Mouse (Mus musculus) megakaryocyte, embryonic 14.5 days (primary cell): ENCODE data around the gene Mrpl27. TPM values are rescaled to one million over a fixed set of nuclear protein-coding genes. Genes with fewer than 3 reads are reported as not detected.
"Not testable (repeated sequence)": the region's sequence is repeated elsewhere in the genome, so short reads cannot be mapped to it uniquely, and the experiment has no call there.

ENCODE experiments used
- H3K27me3 ChIP-seq: replicated peaks from 2 replicates; pipeline ENCODE3; 2012; ENCODE audit warnings: inconsistent platforms
- H3K36me3 ChIP-seq: replicated peaks from 2 replicates; pipeline ENCODE3; 2012; ENCODE audit warnings: low read length, inconsistent platforms, mixed read lengths
- H3K4me1 ChIP-seq: 2 replicates; pipeline ENCODE4 v1.6.1; 2012; ENCODE audit warnings: inconsistent platforms
- H3K4me3 ChIP-seq: replicated peaks from 2 replicates; pipeline ENCODE3; 2012; ENCODE audit warnings: moderate library complexity, mild to moderate bottlenecking, inconsistent platforms
- H3K9me3 ChIP-seq: 2 replicates; pipeline ENCODE4 v1.6.1; 2012; ENCODE audit warnings: inconsistent platforms
- FLI1 ChIP-seq: IDR thresholded peaks from 2 replicates; pipeline ENCODE4 v1.6.1; 2012; ENCODE audit warnings: low read length, inconsistent platforms, mixed read lengths
- GATA1 ChIP-seq: IDR thresholded peaks from 3 replicates; pipeline ENCODE4 v1.6.1; 2012; ENCODE audit warnings: mixed read lengths, low read length, inconsistent platforms, borderline replicate concordance
- polyA plus RNA-seq: library from polyadenylated mRNA; stranded (reverse); fragments of >175 nt; gene quantifications from 2 replicates; pipeline ENCODE4 v1.2.3, GENCODE M21; 2012; ENCODE audit warnings: low replicate concordance; ENCODE audit not compliant: insufficient read depth

The Mrpl27 gene
- polyA plus RNA-seq, 1 experiment = 93.0 TPM

DNA sequence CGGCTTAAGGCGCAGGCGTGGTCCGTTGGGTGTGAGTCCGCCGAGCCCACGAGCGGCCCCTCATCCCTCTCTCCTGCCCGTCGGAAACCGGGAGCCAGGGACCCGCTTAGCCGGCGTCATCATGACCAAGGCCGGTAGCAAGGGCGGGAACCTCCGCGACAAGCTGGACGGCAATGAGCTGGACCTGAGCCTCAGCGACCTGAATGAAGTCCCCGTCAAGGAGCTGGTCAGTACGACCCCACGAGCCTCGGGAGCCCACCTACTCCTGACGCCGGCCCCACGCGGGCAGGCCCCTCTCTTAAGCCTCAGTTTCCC is 23.7 kb upstream of the Mrpl27 start:
- H3K36me3 ChIP-seq = peaks cover 38% of the 10 kb centered on the region
- TF ChIP-seq FLI1 (no peak), GATA1 (no peak)
- peak overlapping the region; percentile 99 for H3K4me3 ChIP-seq
- H3K4me1 ChIP-seq = peaks cover 33% of the 10 kb centered on the region
- H3K9me3 ChIP-seq = no peaks in the 10 kb centered on the region
- H3K27me3 ChIP-seq = no peaks in the 10 kb centered on the region

DNA sequence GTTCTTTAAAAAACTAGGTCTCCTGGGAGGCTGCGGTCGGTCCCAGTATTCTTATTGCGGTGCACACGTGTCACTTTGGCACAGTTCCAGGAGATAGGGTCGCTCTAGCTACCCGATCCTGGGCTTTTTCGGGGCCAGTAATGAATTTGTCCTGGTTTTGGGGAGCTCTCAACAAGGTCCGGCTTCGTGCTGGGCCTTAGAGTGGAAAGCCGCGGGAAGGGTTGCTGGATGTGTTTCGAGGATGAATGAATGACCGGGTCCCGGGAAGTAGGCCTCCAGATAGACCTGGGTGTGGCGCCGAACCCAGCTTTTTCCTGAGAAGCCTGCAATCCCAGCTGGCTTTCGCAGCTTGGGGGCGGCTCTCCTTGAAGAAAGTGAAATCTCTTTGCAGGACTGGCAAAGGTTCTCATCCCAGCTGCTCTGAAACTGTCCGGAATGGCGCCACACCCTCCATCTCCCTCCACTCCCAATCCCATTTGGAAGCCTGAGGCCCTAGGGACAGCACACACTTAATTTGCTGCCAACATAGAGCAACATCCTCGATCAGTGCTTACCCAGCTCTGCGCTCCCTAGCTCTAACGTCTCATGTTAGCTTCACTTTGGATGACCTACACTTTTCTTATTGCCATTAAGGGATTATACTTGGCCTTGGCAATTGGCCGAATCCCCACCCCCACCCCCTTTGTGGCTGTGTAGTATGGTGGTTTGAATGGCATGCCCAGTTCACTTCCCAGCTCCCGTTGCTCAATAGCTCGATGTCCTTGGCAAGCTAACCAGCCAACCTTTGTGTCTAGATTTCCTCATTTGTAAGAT is 23.2 kb upstream of the Mrpl27 start:
- Histone ChIP-seq H3K4me3 (peak overlapping the region; percentile 99), H3K27me3 (no peaks in the 10 kb centered on the region), H3K9me3 (no peaks in the 10 kb centered on the region), H3K36me3 (peaks cover 44% of the 10 kb centered on the region), H3K4me1 (peaks cover 37% of the 10 kb centered on the region)
- TF ChIP-seq FLI1 = no peak
- no peak for TF ChIP-seq GATA1

DNA sequence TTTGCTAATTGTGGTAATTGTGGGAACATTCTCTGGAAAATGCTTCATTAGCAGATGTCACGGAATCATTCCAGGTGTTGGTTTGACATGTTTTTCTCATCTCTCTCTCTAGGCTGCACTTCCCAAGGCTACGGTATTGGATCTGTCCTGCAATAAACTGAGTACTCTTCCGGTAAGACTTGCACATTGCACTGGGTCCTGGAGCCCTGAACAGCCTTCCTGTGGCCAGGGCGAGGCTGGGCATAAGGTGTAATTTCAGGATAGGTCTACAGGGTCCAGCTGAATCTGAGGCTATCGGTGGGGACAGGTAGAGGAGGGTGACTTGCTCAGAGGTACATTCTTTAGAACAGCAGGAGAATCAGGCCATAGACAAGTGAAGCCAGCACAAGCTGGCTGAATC is 21.6 kb upstream of the Mrpl27 start:
- Histone ChIP-seq H3K4me1 (peaks cover 50% of the 10 kb centered on the region), H3K27me3 (no peaks in the 10 kb centered on the region), H3K36me3 (peaks cover 59% of the 10 kb centered on the region), H3K4me3 (no peak overlapping the region), H3K9me3 (no peaks in the 10 kb centered on the region)
- TF ChIP-seq GATA1 = no peak
- no peak for TF ChIP-seq FLI1

DNA sequence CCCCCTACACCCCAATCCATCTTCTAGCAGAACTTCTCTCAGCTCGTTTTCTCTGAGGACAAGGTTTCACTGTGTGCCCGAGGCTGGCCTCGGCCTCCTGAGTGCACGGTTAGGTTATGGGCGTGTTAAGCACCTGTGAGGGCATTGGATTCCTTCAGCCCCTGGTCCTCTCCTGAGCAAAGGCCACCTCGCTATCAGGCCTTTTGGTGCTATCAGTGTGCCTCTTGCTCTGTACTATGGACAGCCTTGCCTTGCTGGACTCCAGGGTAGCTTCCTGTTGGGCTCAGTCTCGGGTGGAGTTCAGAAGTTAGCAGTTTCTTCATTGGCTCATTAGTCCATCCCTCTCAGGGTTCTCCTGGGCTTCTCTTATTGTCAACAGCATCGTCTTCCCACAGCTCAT is 20.6 kb upstream of the Mrpl27 start:
- H3K27me3 ChIP-seq = no peaks in the 10 kb centered on the region
- no peak for TF ChIP-seq GATA1
- peaks cover 69% of the 10 kb centered on the region for H3K36me3 ChIP-seq
- H3K4me3 ChIP-seq = no peak overlapping the region
- H3K4me1 ChIP-seq = peaks cover 50% of the 10 kb centered on the region
- no peaks in the 10 kb centered on the region for H3K9me3 ChIP-seq

DNA sequence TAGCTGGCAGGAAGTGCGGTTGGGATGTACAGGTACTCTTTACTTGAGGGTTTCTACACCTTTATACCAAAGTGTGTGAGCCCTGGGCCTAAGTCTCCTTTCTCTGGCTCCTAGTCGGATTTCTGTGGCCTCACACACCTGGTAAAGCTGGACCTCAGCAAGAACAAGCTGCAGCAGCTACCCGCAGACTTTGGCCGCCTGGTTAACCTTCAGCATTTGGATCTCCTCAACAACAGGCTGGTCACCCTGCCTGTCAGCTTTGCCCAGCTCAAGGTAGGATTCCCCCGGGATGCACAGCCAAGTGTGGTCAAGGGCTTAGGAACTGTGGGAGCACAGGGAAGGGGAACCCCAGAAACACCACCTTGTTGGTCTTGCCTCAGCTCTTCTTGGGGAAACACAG is 19.1 kb upstream of the Mrpl27 start:
- Histone ChIP-seq H3K27me3 (no peaks in the 10 kb centered on the region), H3K4me1 (peaks cover 47% of the 10 kb centered on the region)

DNA sequence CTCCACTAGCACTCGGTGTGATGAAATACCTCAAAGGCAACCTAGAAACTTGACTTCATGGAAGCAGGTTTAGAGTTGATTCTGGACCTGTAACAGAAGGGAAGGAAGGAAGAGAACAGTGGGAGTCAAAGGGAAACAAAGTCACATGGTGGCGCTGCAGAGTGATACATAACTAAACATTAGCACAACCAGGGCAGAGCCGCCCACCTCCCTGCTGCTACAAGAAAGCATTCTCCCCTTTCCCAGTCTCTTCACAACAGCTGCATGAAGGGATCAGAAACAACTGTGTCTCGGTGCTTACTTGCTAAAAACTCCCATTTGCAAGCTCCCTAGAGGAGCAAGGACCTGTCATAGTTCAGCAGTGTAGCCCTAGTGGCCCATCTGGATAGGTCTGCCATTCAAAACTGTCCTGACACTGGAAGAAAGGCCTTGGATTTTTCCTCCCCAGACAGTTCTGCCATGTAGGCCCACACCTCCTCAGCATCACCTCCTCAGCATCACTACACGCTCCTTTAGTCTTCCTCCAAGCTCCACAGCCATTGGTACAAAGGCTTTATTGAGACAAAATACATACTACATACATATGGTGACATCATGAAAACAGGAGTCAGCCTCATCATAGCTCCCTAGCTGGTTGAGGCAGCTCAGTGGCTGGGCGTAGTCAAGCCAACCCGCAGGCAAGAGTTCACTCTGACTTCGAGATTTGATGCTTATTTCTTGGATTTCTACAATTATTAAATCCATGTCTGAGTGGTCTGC is 8.9 kb upstream of the Mrpl27 start:
- Histone ChIP-seq H3K4me3 (no peak overlapping the region), H3K9me3 (no peaks in the 10 kb centered on the region), H3K27me3 (no peaks in the 10 kb centered on the region), H3K36me3 (peaks cover 95% of the 10 kb centered on the region), H3K4me1 (0 out of 2 replicates have a peak, but pooled peaks cover 3% of the 10 kb centered on the region)
- no peak for TF ChIP-seq GATA1
- TF ChIP-seq FLI1 = no peak

More for the DNA sequence above, 19.1 kb upstream of the Mrpl27 start:
- Histone ChIP-seq H3K9me3 (no peaks in the 10 kb centered on the region), H3K36me3 (peaks cover 84% of the 10 kb centered on the region), H3K4me3 (no peak overlapping the region)
- TF ChIP-seq FLI1 (no peak), GATA1 (no peak)

DNA sequence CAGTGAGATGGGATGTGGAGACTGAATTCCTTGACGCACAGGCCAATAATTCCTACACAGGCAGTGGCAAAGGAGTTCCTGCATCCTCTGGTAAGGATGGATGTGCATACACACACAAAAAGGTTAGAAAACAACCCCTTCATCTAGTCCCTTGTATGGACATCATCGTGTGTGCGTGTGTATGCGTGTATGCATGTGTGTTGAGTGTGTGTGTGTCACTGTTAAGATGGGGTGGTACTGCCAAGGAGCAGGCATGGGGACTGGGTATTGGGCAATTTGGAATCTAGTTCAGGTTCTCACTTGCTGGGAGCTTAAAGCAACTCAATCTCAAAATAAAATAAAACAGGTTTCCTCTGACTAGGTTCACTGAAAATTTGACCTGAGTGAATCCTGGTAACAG is 7.1 kb upstream of the Mrpl27 start:
- H3K27me3 ChIP-seq = no peaks in the 10 kb centered on the region
- H3K9me3 ChIP-seq = no peaks in the 10 kb centered on the region
- H3K36me3 ChIP-seq = peaks cover 93% of the 10 kb centered on the region
- 0 out of 2 replicates have a peak, but pooled peaks cover 3% of the 10 kb centered on the region for H3K4me1 ChIP-seq
- TF ChIP-seq FLI1 (no peak), GATA1 (no peak)
- H3K4me3 ChIP-seq = no peak overlapping the region

DNA sequence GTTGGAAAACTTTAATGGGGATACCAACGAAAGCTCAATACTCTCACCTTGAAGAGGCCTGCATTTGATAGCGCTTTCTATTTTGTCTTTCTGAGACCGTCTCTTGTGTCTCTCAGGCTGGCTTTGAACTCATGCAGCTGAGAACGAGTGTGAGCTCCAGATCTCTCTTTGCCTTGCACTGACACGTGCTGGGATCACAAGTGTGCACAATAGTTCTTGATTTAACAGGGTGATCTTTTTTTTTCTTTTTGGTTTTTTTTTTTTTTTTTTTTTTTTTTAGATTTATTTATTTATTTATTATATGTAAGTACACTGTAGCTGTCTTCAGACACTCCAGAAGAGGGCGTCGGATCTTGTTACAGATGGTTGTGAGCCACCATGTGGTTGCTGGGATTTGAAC is 2.3 kb upstream of the Mrpl27 start:
- Histone ChIP-seq H3K4me1 (peaks cover 29% of the 10 kb centered on the region), H3K36me3 (peaks cover 54% of the 10 kb centered on the region)
- not testable (repeated sequence) for H3K9me3 ChIP-seq, H3K27me3 ChIP-seq, H3K4me3 ChIP-seq

DNA sequence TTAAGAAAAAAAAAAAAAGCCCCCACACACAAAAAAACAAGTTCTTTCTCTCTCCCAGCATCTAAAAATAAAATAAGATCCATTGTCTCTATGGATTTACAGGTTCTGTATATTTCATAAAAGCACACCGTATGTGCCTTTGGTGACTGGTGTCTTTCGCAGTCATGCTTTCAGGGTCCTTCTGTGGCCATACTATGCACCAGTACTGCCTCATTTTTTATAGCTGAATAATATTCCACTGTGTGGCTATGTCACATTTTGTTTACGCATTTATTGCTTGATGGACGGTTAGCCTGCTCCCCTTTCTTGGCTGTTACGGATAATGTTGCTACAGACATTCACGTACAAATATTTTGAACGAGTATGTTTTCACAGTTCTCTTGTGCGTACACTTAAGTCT is 594 bp upstream of the Mrpl27 start:
- no peaks in the 10 kb centered on the region for H3K9me3 ChIP-seq
- peaks cover 54% of the 10 kb centered on the region for H3K36me3 ChIP-seq
- H3K4me3 ChIP-seq = peak overlapping the region; percentile 98
- H3K27me3 ChIP-seq = no peaks in the 10 kb centered on the region
- TF ChIP-seq GATA1 (no peak), FLI1 (no peak)
- H3K4me1 ChIP-seq = peaks cover 32% of the 10 kb centered on the region

DNA sequence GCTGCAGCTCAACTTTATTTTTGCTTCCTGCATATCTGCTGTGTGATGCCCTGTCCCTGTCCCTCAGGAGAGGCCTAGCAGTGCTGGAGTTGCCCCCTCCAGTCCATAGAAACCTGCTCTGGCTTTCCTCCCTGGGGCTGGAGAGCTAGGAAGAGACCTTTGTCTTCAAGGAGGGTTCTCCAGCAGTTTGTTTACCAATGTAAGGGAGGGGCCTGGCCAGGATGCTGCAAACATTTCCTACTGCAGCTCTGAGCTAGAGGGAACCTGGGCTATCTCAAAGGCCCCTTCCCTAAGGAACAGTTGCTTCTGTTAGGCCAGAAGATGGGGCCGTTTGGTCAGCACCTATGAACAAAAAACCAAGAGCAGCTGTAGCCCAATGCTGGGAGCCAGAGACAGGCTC is 7.8 kb downstream of the Mrpl27 start:
- H3K9me3 ChIP-seq = no peaks in the 10 kb centered on the region
- no peak for TF ChIP-seq FLI1
- TF ChIP-seq GATA1 = no peak
- H3K4me1 ChIP-seq = peaks cover 11% of the 10 kb centered on the region; the same call in 1 of the 2 replicates
- H3K27me3 ChIP-seq = no peaks in the 10 kb centered on the region
- H3K4me3 ChIP-seq = no peak overlapping the region
- H3K36me3 ChIP-seq = peaks cover 94% of the 10 kb centered on the region
